Mouse (Mus musculus): ENCODE measurements around the gene Spcs3.

- TF ChIP-seq CTCF (conservative IDR thresholded peaks at IDR 0.05; ENCODE audit: low read length) (no peak), NANOG (IDR thresholded peaks at IDR 0.05; ENCODE audit: borderline replicate concordance, low read length) (no peak), POU5F1 (IDR thresholded peaks at IDR 0.05; ENCODE audit: borderline replicate concordance, low read length) (no peak)
These were observed 35.9 kb upstream of the Spcs3 start for GRCm38 (mm10) chr8:54565603-54566260.
